Mouse (Mus musculus): ENCODE data around the gene Tmod3.

Tmod3 gene

DNA sequence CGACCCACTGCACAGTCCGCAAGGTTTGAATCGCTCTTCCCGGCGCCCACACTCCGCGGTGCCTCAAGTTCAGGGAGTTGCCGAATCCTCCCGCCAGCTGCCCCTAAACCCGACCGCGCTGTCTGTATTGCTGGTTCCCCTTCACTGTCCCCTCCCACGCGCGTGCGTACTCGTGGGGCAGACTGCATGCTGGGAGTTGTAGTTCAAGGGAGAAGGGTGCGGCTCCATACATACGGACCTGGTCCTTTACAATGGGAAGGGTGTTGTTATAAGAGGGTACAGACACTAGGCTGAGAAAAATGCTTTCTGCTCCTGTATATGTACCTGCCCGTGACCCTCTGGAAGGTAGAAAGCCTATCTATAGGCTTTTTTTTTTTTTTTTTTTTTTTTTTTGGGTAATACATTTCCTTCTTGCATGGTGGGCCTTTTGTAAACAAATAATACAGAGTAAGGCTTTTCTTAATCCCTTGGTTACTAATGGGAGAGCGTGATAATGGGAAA lies at the start of gene Tmod3:
Tmod3 (minus strand) TSS at position 146 of the 501 bp plus-strand sequence.
- peak; percentile 94 to 96 for DNase-seq (ENCODE audit: low spot score in 2 of 2)

DNA sequence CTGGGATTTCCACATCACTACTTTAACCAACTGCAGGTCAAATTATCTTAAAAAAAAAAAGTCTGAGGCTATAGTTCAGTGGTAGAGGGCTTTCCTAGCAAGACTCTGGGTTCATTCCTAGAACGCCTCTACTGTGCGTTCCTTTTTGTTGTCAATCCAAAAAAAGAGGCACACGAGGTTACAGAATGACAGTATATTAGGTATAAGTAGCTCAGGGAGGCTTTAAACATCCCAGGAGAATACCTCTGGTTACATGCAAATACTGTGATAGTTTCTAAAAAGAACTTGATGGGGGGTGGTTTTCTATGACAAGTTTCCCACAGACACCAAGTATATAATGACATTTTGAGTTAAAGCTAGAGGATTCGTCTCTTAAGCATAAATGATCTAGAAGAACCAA lies 48.0 kb upstream of the Tmod3 start:
- no peak for DNase-seq (ENCODE audit: low spot score in 2 of 2)

- no peak for DNase-seq (ENCODE audit: low spot score in 2 of 2)
These were observed 42.1 kb upstream of the Tmod3 start for GRCm38 (mm10) chr9:75601510-75601909.

GRCm38 (mm10) chr9:75600166-75600934 lies 40.9 kb upstream of the Tmod3 start:
- peak in 1 of 2 experiments; percentile 22 for DNase-seq (ENCODE audit: low spot score in 2 of 2)

DNA sequence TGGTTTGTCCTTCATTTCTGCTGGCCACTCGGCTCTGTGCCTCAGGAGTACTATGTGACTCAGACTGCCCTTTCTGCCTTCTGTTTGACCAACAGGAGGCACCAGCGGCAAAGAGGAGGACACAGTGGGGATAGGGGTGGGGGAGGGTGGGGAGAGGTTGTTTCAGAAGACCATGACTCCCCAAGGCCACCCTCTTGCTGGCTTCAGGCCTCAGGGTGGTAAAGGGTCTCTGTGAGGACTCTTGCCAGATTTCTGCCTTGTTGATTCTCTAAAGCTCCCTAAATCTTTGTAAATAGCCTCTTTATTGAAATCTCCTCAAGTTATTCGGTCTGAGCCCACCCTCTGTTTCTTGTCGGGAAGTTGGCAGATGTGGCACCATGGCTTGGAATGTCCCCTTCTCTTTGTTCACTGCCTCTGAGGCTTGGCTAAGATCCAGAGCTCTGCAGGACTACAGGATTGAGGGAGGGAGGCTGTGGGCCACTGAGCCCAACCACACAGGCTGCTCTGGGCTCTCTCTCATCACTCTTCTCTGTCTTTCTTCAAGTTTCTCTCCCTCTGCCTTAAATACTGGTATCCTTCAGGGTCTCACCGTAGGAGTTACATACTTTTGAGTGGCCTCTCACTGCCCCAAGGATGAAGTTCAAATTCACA lies 39.9 kb upstream of the Tmod3 start:
- DNase-seq (ENCODE audit: low spot score in 2 of 2), result no peak

GRCm38 (mm10) chr9:75597596-75597995 lies 38.1 kb upstream of the Tmod3 start:
- DNase-seq (ENCODE audit: low spot score in 2 of 2), result no peak

- no peak for DNase-seq (ENCODE audit: low spot score in 2 of 2)
These were observed 37.6 kb upstream of the Tmod3 start for GRCm38 (mm10) chr9:75597036-75597435.

- no peak for DNase-seq (ENCODE audit: low spot score in 2 of 2)
These were observed 34.0 kb upstream of the Tmod3 start for GRCm38 (mm10) chr9:75593481-75593880.

DNA sequence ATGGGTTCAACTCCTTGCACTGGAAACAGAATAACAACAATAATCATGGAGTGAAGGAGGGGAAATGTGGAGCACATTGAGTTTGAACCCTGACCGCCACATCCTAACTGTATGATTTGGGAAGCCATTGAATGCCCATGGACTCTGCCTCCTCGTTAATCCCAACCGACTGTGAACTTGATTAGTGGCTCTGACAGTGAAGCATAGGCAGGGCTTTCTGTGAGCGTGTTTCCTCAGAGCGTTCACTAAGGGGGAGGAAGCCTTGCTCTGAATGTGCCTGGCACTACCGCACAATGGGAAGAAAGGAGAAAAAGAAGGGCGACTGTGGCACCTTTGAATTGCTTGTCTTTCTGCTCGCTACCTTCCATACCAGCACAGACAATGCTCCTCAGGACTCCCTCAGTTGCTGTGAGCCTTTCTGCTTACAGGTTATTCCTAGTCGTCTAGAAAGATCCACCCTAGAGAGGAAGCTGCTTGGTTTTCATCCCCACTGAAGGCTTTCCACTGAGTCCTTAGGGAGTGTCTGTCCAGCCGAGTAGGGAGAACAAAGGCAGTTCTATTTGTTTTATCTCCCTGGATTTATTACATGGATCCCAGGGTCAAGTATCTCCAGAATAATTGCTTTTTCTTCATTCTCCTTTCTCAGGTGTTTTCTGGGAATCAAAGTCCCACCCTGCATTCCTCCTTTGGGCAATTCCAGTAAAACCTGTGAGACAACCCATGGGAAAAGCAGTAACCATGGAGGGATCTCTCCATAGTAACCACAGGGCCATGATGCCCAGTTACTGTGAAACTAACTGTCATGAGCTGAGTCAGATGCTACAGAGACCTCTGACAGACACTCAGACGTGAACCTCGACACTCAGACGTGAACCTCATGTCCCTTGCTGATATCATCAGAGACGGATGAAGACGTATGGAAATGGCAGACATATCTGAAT lies 30.7 kb upstream of the Tmod3 start:
- no peak for DNase-seq (ENCODE audit: low spot score in 2 of 2)

DNA sequence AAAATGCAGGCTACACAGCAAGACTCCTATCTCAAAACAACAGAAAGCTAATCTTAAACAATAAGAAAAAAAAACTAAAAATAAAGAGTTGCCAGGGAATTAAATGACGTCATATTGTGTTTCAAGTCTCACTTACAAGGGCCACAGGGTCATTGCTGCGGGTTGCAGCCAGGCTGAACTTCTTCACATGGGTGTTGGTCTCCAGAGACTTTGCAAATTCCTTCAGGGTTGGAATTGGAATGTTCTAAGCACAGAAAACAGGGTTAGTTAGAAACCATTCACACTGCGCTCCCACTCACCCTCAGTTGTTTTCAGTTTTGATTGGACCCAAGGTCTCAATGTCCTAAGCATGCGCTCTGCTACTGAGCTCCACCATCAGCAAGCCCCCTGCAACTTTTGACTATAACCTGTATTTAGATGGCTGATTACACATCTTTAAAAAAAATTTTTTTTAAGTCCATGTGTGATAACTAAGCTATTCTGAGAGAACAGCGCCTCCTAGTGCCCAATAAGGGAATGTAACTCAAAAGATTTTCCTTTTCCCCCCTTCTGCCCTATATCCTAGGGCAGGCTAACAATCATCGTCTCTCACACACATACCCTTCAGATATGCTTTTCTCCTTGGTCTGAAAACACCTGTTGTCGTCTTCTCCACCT lies 22.4 kb upstream of the Tmod3 start:
- no peak for DNase-seq (ENCODE audit: low spot score in 2 of 2)

GRCm38 (mm10) chr9:75579321-75579720 lies 19.9 kb upstream of the Tmod3 start:
- DNase-seq (ENCODE audit: low spot score in 2 of 2), result peak in 1 of 2 experiments; percentile 29

DNA sequence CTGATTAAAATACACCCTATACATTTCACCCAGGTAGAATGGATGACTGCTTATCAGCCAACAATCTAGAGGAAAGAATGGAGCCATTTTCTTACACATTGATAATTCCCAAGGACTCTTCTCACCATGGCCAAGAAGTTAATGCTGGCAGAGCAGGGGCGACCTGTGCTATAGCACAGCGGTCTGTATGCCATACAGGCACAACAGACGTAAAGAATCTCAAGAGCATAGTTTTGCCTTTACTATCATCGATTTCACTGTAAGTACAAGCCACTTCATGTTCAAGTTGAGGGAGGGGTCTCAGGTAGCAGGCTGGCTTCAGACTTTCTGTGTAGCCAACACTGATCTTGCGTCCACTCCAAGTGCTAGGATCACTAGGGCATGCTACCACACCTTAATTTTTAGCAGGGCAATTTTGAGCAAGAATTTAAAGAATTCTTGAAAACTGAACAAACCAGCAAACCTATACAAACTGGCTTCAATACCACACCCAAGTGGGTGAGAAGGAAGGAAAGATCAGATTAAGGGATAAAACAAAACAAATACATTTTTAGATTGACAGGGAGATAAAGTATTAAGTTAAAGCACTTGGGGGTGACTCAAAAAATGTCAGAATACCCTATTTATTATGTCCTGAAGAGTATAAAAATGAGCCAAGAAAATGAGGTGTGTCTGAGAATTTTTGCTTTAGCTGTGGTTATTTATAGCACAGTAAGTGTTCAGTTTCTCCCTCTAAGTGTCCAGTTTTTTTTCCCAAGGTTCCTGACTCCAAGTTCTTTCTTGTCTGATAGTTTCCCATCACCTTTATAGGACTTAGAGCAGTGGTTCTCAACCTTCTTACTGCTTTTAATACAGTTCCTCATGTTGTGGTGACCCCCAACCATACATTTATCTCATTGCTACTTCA lies 11.8 kb upstream of the Tmod3 start:
- DNase-seq (ENCODE audit: low spot score in 2 of 2), result no peak

DNA sequence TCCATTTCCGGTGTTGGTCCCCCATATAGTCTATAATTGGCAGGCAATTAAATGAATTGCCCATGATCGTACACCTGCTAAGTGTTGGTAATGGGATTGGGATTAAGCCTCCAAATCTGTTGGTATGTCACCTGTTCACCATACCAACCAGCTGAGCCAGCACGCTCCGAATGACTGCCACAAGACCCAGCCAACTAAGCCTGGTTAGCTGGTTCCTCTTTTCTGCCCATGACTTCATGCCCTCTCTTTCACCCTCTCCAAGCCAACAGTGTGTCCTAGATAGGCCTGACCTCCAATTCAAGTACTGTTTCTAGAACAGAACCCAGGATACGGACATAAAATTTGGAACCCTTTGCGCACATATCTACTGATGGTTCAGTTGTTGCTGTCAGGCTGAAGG lies 8.9 kb upstream of the Tmod3 start:
- DNase-seq (ENCODE audit: low spot score in 2 of 2), result no peak

GRCm38 (mm10) chr9:75564892-75565291 lies 5.4 kb upstream of the Tmod3 start:
- no peak for DNase-seq (ENCODE audit: low spot score in 2 of 2)

DNA sequence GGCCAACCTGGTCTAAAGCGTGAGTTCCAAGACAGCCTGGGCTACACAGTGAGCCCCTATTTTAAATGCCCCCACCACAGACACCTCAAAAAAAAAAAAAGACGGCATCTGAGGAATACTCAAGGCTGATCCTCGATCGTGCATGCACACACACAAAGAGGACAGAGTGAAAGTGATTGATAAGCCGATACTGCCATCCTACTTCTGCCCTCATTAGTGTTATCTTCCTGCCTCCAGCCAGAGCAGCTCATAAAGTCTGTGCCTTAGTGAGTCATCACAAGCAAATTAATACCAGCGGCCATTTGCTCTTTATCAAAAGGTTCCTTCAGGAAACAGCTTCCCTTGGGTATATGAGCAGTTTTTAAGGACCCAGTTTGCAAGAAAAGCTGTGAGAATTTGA lies 4.2 kb upstream of the Tmod3 start:
- no peak for DNase-seq (ENCODE audit: low spot score in 2 of 2)

DNA sequence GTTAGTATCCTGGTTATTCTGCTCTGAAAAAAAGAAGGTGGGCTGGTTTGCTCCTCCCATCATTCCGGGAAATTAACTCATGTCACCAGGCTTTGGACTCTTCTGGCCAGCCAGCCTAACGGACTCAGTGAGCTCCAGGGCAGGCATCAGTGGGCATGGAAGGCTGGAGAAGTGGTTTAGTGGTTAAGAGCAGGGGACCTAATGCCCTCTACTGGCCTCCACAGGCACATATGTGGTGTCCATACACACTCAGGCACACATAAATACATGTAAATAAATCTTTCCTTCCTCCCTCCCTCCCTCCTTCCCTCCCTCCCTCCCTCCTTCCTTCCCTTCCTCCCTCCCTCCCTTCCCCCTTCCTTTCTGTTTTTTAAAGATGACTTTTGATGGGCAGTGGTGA lies 3.7 kb upstream of the Tmod3 start:
- no peak for DNase-seq (ENCODE audit: low spot score in 2 of 2)

- DNase-seq (ENCODE audit: low spot score in 2 of 2), result no peak
These were observed 1.7 kb upstream of the Tmod3 start for GRCm38 (mm10) chr9:75561040-75561669.

DNA sequence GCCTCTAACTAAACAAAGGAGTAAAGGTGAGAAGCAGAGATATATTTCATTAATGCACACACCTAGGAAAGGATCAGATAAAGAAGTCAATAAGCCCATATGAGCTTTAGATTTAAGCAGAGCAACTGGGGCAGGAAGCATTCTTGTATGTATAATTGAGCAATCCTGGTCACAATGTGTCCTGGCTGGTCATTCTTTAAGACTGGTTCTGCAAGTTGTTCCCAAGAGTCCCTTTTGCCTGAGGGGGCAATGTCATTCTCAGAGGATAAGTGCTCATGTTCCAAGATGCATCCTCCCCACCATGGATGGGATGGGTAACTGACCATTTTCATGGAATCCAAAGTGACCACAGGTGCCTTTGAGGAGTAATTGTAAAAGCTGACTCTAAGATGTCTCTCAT lies 896 bp upstream of the Tmod3 start:
- DNase-seq (ENCODE audit: low spot score in 2 of 2), result no peak

DNA sequence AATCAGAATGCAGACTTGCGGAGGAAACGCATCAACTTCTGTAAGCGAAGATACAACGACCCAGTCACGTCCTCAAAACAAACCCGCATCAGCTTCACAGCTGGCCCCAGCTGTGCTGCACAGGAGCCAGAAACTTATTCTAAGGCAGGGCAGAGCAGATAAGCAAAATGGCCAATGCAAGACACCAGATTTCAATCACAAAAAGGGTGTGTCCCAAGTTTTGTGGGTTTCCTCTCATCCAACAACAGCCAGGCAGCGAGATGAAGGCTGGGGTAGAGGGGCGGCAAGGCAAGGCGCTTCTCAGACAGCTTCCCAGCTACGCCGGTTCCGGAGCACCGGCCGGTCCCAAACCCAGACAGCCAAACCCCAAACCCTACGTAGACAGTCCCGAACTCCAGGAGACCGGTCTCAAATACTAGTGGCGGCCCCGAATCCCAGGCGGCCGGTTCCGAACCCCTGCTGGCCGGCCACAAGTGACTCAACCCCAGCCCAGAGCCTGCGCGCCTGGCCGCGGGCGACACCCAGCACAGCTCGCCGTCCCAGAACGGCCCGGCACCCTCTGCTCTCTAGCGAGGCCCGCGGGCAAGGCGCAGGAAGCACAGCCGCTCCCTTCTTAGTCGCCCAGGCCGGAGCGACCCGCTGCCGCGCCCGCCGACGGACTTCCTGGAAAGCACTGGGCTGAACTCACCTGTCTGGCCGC lies 495 bp downstream of the Tmod3 start:
- DNase-seq (ENCODE audit: low spot score in 2 of 2), result peak; percentile 39 to 60
